Mouse (Mus musculus) E14TG2a.4 (cell line): ENCODE data around the gene Sdhb.

ENCODE experiments used
- CTCF ChIP-seq: conservative IDR thresholded peaks from 2 replicates; pipeline ENCODE4 v1.5.1; 2014; ENCODE audit warnings: low read length
- NANOG ChIP-seq: IDR thresholded peaks from 2 replicates; pipeline ENCODE4 v1.6.1; 2014; ENCODE audit warnings: borderline replicate concordance, low read length, mixed read lengths
- POU5F1 ChIP-seq: IDR thresholded peaks from 2 replicates; pipeline ENCODE4 v1.6.1; 2014; ENCODE audit warnings: low read length, borderline replicate concordance

DNA sequence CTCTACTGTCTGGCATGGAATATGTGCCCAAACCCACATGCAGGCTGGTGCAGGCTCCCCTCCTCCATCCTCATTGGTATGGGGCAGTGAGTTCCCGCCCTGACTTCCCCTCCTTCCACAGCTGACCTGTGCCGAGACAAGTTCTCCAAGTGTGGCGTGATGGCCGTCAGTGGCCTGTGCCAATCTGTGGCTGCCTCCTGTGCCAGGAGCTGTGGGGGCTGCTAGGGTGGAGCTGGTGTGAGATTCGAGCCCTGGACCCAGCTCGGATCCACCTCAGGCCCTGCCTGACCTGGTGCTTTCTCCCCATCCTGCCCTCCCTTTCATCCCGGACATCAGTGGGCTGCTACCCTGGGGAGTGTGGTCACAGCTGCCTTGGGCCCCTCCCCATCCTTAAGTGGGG, 54.4 kb downstream of the Sdhb start:
- no peak for TF ChIP-seq CTCF
- no peak for TF ChIP-seq NANOG
- no peak for TF ChIP-seq POU5F1
